Mouse (Mus musculus) testis, postnatal 10 days (tissue): ENCODE data around the gene Gtdc1.
A peak's percentile ranks its signal among the peaks of the same experiment; 100 is the strongest.

Experiments
- DNase-seq: peaks from one replicate; pipeline ENCODE4 v3.0.0; 2021; ENCODE audit warnings: low spot score

Gtdc1 gene

DNA sequence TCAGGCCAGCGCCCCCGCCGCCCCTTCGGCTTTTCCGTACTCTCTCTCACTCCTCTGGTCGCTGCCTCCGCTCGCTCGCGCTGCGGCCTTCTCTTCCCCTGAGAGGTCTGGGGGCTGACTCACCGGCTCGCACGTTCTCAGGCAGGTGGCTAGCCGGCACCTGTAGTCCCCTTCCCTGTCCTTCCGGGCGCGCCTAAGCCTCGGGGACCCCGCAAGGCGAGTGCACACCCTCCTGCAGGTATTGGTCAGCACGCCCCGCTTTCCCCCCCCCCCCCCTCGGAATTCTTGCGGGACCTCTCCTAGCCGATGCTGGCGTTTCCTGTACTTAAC is at the start of gene Gtdc1:
Gtdc1 (minus strand) TSS at position 176 of the 330 bp plus-strand sequence.
- DNase-seq, result no peak

DNA sequence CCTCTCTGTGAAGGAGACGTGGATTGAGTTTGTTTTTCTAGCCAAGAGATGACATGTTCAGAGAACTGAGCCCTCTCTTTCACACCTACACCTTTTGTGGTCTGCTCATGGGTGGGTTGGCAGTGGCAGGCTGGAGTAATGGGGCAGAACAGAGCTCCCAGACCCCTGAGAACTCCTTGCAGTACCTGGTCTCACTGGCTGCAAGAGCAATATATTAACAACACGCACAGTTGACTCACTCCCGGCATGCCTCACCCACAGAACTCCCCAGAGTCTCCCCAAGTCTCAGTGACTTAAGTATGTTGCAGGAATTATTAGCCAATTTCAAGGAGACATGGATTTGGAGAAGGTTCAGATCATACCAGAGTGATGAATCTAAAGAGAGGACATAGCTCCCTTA is 49.6 kb upstream of the Gtdc1 start:
- DNase-seq, result no peak

DNA sequence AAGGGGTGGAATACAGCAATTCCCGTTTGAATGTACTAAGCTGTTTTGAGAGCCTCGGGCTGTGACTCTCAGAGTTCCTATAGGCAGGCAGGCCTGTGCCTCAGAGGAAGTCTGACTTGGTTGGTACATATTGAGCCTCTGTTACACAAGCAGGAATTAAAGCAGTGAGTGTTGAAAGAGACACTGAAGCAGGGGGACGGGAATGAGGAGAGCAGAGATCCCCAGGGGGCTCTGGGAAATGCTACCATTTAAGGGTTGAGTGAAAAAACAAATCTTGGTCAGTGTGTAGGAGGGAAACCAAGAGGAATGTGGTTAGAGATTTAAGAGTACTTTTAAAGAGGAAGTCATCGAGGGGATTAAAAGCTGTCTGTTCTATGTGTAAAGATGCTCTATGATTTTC is 49.0 kb upstream of the Gtdc1 start:
- no peak for DNase-seq

DNA sequence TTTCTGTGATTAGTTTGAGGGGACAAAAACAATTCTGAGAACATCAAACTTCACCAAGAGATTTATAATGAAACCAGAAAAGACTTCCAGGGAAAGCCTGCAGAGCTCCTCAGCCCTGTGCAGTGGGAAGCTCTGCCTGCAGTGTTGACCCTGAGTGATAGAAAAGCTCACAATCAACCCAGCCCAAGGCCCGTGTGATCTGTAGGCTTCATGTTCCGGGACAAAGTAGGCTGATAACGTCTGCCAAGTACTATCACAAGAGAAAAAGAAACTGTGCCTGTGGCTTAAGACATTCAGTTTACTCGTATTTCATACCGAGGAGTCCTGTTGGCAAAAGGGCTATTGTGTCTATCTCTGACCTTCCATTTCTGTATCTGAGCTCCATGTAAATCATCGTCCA is 46.4 kb upstream of the Gtdc1 start:
- DNase-seq, result no peak

DNA sequence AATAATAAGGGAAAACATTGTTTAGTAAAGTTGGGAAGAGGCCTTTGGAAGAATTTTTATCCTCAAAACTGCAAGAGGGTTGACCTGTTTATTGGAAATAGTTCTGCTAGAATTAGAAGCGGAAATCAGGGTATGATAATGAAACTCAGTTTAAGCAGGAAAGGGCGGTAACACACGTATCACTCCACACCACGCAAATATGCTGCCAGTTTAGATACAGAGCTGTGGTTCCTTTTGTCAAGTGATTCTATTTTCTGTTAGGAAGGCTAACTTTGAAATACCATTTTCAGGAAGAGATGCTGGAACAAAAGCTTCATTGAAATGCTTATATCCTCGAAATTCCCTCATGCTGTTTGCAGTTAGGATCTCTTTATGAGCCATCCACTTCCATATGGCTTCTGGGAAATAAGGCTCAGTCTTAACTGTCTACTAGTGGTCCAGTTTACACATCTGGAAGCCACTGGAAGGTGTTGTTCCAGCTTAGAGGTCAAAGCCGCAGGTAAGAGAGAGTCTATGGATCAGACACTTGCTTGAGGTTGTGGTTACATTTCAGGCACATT is 42.7 kb upstream of the Gtdc1 start:
- DNase-seq, result no peak

DNA sequence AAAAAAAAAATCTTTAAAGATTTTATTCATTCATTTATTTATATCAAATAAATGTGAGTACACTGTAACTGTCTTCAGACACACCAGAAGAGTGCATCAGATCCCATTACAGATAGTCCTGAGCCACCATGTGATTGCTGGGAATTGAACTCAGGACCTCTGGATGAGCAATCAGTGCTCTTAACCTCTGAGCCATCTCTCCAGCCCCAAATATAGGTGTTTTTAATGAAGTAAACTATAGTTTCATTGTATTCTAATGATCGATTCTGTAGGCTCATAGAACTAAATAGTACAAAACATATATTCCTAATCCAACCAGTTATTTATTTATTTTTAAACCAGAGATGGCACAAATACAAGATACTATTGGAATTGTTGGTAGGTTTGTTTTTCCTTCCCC is 42.2 kb upstream of the Gtdc1 start:
- no peak for DNase-seq

DNA sequence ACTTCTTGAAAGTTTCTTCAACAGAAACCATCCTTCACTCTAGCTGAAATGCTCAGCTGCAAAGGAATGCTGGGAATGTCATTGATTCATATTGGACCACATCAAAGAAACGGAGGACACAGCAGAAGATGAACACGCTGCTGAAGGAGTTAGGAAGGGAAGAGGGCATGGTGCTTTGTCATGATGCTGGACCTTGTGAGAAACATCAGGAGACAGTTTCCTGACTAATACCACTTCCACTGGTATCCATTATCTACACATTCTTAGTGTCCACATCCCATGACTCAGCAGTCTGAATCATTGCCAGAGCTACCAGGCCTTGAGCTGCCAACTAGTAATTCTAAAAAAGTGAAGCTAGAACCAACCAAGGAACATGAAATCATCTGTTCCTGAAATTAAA is 41.8 kb upstream of the Gtdc1 start:
- DNase-seq, result no peak

DNA sequence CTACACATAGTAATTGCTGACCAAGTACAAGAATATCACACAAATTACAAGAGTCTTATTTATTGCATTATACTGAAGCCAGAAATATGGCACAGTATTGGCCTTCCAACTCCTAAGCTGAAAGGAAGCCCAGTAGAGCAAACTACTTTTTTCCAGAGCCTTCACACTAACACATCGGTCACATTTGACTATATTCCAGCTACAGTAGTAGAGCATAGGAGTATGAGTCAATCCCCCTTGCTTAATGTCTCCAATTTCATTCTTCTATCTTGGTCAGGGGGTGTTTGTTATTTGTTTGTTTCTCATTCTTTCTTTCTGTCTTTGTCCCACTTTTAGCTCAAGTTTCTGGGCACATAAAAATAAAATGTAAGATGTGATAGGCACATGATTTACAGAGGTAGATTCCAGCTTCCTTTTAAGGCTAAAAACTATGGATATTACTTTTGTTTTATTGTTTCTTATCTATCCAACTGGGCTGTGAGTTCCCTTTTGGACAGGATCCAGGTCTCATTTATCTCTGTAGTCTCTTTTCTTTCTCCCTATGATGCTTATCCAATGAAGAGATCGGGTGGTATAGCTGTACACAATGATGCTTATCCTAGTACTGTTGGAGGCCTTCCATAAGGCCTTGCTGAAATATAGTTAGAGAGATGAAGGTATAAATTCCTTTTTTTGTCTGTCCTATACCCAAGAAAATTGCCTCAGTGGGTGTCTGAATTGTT is 38.5 kb upstream of the Gtdc1 start:
- no peak for DNase-seq

DNA sequence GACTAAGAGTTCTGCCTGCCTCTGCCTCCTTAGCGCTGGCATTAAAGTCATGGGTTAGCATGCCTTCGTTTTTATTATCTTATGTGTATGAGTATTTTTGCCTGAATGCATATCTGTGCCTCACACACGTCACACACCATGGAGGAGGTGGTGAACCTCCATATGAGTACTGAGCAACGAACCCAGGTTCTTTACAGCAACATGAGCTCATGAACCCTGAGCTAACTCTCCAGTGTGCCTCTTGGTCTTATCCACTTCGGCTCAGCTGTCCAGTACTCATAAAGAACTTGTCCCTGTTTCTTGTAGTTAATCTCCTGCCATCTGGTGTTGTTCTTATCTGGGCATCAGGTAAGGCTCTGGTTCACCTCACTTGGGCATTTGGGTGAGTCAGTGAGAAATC is 35.2 kb upstream of the Gtdc1 start:
- DNase-seq, result no peak

DNA sequence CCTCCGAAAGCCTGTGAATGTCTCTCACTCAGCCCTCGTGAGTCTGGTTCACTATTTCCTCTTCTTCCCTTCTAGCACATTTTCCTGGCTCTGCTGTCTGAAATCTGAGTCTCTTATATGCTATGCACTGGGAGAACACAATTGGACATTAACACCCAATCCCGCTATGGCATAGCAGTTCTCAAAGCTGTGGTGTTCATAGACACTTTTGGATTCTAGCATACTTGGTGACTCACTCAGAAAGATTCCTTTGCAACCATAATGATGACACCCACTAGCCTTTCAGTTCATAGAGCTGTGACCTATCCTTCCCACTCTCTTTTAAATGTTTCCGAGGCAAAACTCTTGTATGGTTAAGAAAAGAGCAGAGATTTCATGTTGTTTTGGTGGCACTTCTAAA is 33.7 kb upstream of the Gtdc1 start:
- no peak for DNase-seq

DNA sequence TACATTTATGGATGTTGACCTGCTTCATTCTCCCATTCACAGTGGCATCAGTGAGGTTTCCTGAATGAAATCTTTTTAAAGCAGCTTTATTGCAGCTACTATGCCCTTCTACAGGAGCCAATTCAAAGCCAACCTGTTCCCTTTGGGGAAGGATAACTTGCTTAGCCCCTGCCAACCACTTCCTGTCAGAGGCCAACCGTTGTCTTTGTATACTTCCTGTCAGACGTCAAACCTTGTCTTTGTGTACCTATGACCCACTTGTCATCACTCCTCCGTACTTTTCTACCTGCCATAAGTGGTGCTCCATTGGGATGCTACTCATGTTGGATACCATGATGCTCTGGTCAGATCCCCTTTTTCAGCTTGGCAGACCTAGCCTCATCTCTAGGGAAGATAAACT is 33.1 kb upstream of the Gtdc1 start:
- no peak for DNase-seq

DNA sequence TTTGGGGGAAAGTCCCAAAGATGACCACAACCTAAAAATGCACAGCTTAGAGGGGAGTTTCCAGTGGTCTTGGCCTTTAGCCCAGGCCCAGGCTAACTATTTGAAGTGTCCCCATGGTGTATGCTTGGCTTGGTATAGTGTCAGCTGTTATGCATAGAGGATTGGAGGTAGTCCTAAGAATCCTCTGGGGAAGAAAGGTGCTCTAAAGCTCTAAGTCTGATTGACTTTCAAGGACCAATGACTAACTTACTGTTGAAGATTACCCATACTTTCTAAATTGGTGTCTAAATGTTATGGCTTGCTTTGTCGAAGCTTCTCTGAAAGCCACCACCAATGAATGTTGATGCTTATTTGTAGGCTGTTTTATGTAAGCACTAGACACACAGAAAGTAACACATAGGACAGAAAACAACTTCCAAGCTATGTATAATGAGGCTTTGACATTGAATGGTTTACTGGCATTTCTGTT is 29.9 kb upstream of the Gtdc1 start:
- no peak for DNase-seq

DNA sequence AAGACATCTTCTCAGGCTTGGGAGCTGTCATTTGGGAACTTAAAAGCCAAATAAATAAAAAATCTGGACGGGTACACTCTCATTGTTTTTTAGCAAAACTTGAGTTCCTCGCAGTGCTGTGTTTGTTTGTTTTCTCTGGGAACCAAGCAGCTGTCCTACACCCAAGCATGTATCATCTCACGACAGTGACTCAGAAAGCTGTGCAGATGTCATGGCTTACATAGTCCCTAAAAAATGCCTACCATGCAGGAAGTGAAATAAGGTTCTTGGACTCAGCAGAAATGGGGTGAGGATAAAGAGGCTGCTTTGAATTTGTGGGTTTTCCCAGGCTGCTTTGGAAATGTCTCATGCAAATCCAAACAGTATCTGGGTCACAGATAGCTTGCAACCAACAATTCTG is 28.8 kb upstream of the Gtdc1 start:
- no peak for DNase-seq

DNA sequence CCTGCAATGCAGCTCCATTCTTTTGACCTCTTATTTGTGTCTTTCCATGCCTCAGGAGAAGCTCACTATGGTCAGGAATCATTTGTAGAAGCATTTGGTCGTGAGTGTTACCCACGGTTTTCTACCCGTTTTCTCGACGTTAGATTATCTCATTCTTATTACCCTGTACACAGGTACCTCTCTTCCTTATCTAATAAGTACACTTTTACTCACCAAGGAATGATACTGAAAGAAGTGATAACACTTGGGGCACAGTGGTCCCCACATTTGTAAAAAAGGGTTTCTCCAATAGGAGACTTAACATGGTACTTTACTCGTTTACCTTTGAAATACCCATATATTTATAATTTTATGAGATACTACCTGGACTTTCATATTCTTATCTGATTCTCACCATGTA is 28.0 kb upstream of the Gtdc1 start:
- DNase-seq, result no peak

DNA sequence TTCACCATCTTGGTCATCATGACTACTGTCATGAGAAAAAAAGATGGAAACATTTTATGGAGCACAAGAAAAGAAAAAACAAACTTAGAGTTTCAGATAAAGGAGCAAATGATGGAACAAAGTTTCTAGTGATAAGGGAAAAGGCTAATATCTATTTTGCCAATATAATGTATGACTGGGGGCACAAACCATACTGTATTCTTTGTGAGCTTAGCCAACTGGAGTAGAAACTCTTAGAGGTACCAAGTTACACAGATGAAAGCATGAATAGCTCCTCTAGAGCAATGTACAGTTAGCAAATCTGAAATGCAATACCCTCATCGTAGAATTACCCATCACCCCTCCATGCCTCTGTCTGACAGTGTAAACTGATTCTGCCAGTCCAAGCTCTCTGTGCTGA is 26.7 kb upstream of the Gtdc1 start:
- no peak for DNase-seq

DNA sequence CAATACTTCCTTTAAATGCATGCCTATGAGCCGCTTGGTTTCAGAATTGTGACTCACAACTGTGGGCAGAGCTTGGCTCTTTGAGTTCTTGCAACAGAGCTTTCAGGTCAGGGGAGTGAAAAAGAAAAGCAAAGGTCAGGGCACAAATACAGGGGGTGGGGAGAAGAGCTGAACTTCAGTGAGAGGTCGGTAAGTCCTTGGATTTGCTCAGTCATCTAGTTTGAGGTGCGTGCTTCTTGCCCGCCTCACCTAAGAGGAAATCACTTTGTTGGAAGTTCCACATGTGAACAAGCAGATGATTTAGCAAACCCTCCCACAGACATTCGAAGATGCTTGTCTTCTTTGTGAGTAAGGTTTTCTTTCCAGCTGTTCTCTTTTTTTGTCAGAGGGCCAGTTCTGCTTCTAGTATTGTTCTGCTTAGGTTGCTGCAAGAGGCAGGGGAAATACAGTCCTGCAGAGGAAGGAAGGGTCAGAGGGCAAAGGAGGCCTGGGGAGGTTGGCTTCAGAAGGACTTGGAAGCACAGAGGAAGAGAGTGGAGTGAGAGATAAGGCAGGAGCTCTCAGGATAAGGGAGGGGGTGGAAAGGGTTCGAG is 25.5 kb upstream of the Gtdc1 start:
- DNase-seq, result no peak

DNA sequence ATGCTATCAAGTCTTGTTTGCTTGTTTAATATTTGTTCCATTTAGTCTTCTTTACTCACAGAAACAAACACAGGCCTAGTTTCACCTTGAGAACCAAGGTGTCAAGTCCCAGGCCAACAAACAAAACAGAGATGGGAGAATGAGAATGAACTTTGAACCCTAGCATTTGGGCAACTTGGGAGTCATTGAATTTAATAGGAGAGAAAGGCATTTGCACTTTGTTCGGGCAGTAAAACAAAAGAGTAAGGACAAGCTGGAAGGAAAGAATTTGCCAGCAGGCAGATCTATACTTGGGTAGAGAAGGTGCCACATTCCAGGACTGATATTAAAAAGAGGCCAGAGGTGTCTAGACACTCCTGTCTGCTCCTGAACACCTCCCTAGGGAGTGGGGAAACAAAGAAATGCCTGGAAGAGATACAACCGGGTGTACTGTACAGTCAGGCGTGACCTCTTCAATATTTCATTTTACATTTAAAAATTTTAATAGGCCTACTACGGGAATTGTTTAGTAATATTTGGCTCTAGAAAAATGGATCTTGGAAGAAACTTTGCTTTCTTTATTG is 24.3 kb upstream of the Gtdc1 start:
- no peak for DNase-seq

DNA sequence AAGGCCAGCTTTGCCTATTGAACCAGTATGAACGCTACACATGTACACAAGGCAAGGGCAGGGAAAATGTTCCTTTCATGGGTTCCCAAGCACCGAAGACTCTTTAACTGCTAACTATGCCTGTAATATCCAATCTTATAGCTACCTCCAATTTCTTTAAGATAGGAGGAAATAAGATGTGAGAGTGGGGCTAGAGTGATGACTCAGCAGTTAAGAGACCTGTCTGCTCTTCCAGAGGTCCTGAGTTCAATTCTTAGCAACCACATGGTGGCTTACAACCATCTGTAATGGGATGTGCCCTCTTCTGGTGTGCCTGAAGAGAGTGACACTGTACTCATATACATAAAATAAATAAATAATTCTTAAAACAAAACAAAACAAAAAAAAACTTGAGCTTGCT is 17.2 kb upstream of the Gtdc1 start:
- DNase-seq, result no peak

DNA sequence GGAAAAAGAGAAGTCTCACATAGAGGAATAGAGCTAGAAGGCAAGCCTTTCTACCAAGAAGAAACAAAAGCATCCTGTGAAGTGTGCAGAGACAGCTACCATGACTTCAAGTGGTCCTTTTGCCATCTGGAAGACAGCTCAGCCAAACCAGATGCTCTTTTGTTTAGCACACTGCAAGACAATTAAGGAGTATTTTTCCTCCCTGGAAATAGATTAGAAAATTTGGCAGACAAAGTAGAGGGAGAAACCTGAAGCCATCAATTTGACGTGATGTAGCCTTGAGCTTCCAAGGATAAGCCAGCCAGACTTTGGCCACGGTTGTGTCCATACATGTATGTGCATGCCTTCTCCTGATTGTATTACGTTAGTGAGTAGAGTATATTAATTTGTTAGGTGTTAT is 3.5 kb upstream of the Gtdc1 start:
- DNase-seq, result no peak

DNA sequence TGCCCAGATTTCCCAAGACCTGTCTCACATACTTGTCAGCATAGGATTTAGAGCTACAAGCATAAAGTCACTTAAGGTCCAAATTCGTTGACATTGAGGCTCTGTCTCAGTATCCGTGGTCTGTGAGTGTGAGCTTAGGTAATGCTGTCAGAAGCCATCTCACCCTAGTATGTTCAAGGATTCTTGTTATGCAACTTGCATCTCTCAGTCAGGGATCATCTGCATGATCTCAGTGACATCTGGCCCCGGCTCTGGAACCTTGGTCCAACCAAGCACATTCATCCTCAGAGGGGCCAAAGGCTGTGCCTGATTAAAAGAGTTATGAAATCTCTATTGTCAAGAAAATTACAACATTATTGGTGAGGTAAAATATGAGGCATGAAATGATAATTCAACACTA is 1.2 kb upstream of the Gtdc1 start:
- no peak for DNase-seq

DNA sequence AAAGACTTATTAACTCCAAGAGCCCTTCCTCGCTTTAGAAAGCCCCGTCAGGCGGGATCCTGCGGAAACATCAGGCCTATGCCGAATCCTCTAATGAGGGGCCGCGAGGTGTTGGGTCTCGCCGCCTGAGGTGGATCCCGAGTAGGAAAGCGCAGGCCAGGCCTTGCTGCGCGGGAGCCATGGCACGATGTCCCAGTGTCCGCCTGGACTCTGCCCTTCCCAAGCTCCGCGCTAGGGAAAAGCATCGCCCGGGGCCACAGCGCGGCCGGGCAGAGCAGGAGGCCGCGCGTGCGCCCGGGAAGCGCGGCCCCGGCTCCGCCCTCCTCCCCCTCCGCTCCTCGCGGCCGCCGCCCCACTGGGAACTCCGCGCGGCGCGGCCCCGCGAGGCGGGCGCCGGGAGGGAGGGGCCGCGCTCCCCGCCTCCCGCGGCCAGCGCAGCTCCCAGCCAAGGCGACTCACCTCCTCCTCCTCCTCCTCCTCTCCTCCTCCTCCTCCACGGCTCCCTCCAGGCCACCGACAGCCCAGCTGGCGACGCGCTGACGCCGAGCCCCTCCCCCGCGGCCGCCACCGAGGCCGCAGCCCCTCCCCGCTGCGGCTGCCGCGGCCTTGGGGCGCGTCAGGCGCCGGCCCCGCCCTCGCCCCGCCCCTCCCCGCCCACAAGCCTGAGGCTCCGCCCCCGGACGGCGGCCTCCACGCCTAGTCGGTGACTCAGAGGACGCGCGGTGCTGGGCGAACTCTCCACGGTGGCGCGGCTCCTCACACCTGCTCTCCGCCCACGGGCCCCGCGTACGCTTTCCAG is 575 bp downstream of the Gtdc1 start:
- peak; percentile 92 for DNase-seq

DNA sequence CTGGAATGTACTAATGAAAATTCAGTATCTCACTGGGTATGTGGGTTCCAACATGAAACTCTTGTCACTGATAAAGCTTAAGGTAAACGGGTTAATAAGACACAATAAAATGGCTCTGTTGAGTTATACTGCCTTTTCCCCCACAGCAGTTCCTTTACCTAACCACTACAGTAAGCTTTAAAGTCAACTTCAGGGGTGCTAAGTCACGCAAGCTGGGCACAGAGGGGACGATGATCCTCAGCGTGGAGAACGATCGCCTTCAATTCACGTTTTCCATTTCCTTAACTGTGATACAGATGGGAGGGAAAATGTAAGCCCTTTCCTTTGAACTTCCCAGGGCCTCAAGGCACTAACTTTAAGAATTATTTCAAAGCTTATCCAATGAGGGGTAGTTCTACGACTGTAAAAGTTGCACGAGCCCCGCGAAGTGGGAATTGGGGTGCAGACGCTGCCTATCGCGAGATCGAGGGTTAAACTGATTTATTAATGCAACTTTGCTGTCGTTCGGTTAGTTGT is 1.2 kb downstream of the Gtdc1 start:
- no peak for DNase-seq

DNA sequence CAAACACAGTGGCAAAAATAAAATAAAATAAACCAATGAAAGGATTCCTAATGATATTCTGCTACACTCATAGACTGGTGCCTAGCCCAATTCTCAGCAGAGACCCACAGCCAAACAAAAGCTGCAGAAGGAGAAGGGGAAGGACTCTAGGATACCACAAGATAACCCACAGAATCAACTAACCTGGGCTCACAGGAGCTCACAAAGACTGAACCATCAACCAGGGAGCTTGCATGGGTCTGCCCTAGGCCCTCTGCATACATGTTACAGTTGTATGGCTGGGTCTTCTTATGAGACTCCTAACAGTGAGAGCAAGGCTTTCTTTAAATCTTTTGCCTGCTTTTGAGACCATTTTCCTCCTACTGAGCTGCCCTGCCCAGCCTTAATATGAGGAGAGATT is 2.8 kb downstream of the Gtdc1 start:
- no peak for DNase-seq
